Mouse (Mus musculus) small intestine, adult 10 weeks (tissue): ENCODE measurements around the gene Gprasp2. TPM values are rescaled to one million over a fixed set of nuclear protein-coding genes. Genes with fewer than 3 reads are reported as not detected.

ENCODE experiments used
- polyA plus RNA-seq: library from polyadenylated mRNA; stranded (reverse); fragments of 350-450 nt; fragmentation: Illumina TruSeq; extraction: RNeasy Lipid Tissue Mini Kit (QIAGEN cat#74804); gene quantifications from one replicate; pipeline ENCODE4 v1.2.3, GENCODE M21; 2014; ENCODE audit warnings: low replicate concordance

Gprasp2 gene
- 2.4 TPM for polyA plus RNA-seq

DNA sequence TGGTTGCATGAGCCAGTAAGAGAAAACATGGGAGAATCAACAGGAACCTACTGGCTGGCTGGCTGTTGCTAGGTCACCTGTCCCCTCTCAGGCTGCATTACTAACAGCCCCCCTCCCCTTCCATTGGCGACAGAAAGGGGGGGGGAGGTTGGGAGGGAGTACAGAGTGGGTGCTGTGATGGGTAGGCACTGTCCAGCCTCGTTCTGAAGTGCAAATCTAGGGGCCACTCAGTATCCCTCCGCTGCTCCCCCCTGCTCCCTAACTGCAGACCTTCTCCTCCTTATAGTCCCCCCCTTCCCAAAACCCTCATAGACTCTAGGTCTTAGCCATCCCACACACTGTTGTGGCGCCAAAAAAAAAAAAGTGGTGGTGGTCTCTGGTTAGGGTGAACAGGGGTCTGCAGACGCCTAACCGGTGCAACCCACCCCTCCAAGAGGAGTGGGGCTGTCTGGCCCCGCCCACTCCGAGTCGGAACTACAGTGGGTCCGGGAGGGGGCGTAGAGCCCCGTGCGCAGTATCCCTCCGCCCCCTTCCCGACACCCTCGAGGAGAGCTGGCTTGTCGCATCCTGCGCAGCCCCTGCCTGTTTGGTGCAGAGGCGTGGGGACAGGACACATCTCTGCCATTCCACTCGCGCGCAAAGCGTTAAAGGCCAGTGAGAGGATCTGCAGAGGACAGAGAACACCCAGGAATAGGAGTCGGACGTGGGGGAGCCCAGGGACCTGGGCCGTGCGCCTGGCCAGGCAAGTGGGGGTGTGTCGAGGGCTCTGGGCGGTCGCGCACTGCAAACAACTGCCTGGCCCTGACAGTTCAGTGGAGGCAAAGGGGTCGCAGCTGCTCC, at the start of gene Gprasp2:
Gprasp2 (plus strand) TSS at position 514 of the 840 bp plus-strand sequence.

DNA sequence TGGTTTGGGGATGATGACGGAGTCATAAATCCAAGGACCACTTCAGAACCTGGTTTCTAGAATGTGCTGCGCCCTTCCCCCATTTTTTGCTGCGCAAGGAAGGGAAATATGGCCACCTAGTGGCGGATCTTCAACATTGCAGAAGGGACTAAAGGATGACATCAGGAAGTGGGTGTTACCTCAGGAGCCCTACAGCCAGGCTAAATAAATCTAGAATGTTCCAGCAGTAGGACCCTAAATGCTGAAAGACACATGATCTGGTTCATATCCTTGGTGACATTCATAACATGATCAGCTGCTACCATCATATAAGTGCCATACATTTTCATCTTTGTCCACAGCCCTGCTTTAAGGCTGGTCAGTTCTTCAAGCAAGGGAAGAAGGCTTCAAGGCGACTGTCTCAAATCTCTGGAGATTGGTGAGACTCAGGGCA, 41.6 kb upstream of the Gprasp2 start, which contains the start of gene Bhlhb9:
Bhlhb9 (plus strand) TSS at position 383 of the 433 bp plus-strand sequence.

Other genes starting within 250 kb of the Gprasp2 start
- gene Nxf7, start 240.3 kb upstream of the Gprasp2 start, polyA plus RNA-seq: 3.5 TPM
- gene Prame, start 211.3 kb upstream of the Gprasp2 start, polyA plus RNA-seq: not detected
- gene Tcp11x2, start 145.2 kb upstream of the Gprasp2 start, polyA plus RNA-seq: not detected
- not detected for gene Tmsb15a, start 113.8 kb upstream of the Gprasp2 start, polyA plus RNA-seq
- 9.5 TPM for gene Armcx5, start 96.3 kb upstream of the Gprasp2 start, polyA plus RNA-seq
- gene Gprasp1, start 96.3 kb upstream of the Gprasp2 start, polyA plus RNA-seq: 19.4 TPM
- gene Bhlhb9, start 41.4 kb upstream of the Gprasp2 start, polyA plus RNA-seq: 7.4 TPM
- 6.6 TPM for gene Arxes2, start 154.8 kb downstream of the Gprasp2 start, polyA plus RNA-seq
- 1.0 TPM for gene Arxes1, start 194.3 kb downstream of the Gprasp2 start, polyA plus RNA-seq
- 1.9 TPM for gene Bex2, start 229.2 kb downstream of the Gprasp2 start, polyA plus RNA-seq
- gene Nxf3, start 246.2 kb downstream of the Gprasp2 start, polyA plus RNA-seq: not detected